Mouse (Mus musculus): Measurements from ENCODE around the gene Cnksr3. TPM values are rescaled to one million over a fixed set of nuclear protein-coding genes. Genes with fewer than 3 reads are reported as not detected.

The Cnksr3 gene
- total and polyA plus RNA-seq, 2 experiments from 2014 or later: 2.0 to 3.5 TPM

DNA sequence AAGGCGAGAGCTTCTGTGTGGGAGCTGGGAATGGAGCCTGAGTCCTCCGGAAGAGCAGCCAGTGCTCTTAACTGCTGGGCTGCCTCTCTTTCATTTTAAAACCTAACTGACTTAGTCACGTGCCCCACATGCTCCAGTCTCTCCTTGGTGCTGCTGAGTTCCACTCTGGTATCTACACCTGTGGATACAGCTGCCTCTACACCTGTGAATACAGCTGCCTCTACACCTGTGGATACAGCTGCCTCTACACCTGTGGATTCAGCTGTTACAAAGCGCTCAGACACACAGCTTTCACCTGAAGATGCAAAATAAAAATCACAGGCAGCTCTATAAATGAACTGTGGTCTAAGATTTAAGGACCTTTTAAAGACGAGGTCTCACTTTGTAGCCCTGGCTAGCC is 79.0 kb downstream of the Cnksr3 start:
- Histone ChIP-seq H3K4me1 (ENCODE audit: insufficient read depth) (no peaks in the 10 kb centered on the region), H3K4me3 (ENCODE audit: low read depth, low read length) (no peak overlapping the region), H3K9ac (no peak overlapping the region), H3K4me2 (ENCODE audit: low read depth) (no peak overlapping the region), H3K9me3 (ENCODE audit: low read length) (no peaks in the 10 kb centered on the region), H3K36me3 (ENCODE audit: insufficient read depth) (no peaks in the 10 kb centered on the region), H3K27me3 (ENCODE audit: insufficient read depth, low read length) (no peaks in the 10 kb centered on the region), H3K27ac (ENCODE audit: low read depth, low read length) (no peak overlapping the region)
- no peak for ATAC-seq
- DNase-seq: no peak
- WGBS: 89% methylated on average over 5 of the region's 5 CpGs
- TF ChIP-seq CTCF (IDR thresholded peaks at IDR 0.05; ENCODE audit: low read depth): no peak

DNA sequence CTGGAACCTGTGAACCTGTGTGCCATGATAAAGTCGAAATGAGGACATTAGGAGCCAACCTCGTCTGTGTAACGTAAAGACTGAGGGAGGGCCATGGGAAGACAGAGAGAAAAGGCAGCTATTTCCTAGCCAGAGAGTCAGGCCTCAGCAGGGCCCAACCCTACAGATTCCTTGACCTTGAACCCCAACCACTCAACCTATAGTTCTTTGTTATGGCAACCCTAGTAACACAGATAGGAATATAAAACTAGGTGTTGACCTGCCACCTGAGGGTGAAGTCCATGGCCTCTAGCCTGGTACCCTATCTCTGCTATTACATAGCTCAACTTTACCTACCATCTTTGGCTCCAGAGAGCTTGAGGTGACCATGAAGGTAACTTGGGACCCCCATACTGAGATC is 80.6 kb downstream of the Cnksr3 start:
- H3K4me2 ChIP-seq (ENCODE audit: low read depth): no peak overlapping the region
- no peaks in the 10 kb centered on the region for H3K36me3 ChIP-seq (ENCODE audit: insufficient read depth)
- H3K27me3 ChIP-seq (ENCODE audit: insufficient read depth, low read length): no peaks in the 10 kb centered on the region
- no peak for TF ChIP-seq CTCF (IDR thresholded peaks at IDR 0.05; ENCODE audit: low read depth)
- no peak overlapping the region for H3K9ac ChIP-seq
- no peaks in the 10 kb centered on the region for H3K9me3 ChIP-seq (ENCODE audit: low read length)
- 98% methylated on average over 3 of the region's 3 CpGs for WGBS
- DNase-seq (no peak), ATAC-seq (no peak)
- H3K27ac ChIP-seq (ENCODE audit: low read depth, low read length): no peak overlapping the region
- H3K4me3 ChIP-seq (ENCODE audit: low read depth, low read length): no peak overlapping the region
- H3K4me1 ChIP-seq (ENCODE audit: insufficient read depth): no peaks in the 10 kb centered on the region

DNA sequence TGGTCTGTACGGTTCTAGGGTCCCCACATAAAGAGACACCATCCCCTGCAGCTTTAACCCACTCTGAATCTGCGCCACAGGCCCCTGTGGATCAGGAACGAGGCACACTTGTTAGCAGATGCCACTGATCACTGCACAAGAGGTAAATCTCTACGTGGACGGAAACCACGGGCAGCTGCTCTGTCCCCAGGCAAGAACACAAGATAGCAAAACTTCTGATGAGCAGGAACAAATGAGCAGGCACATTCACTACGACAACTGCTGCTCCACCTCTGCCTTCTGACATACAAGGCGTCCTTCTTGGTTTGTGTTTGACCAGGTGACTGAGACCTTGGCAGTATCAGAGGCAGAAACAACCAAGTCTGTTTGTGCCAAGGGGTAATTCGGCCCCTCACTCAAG is 84.2 kb downstream of the Cnksr3 start:
- 92% methylated on average over 9 of the region's 9 CpGs for WGBS
- Histone ChIP-seq H3K9me3 (ENCODE audit: low read length) (no peaks in the 10 kb centered on the region), H3K4me1 (ENCODE audit: insufficient read depth) (no peaks in the 10 kb centered on the region), H3K4me2 (ENCODE audit: low read depth) (no peak overlapping the region), H3K9ac (no peak overlapping the region), H3K27me3 (ENCODE audit: insufficient read depth, low read length) (no peaks in the 10 kb centered on the region), H3K36me3 (ENCODE audit: insufficient read depth) (no peaks in the 10 kb centered on the region), H3K27ac (ENCODE audit: low read depth, low read length) (no peak overlapping the region), H3K4me3 (ENCODE audit: low read depth, low read length) (no peak overlapping the region)
- no peak for TF ChIP-seq CTCF (IDR thresholded peaks at IDR 0.05; ENCODE audit: low read depth)
- ATAC-seq: no peak
- DNase-seq: no peak

DNA sequence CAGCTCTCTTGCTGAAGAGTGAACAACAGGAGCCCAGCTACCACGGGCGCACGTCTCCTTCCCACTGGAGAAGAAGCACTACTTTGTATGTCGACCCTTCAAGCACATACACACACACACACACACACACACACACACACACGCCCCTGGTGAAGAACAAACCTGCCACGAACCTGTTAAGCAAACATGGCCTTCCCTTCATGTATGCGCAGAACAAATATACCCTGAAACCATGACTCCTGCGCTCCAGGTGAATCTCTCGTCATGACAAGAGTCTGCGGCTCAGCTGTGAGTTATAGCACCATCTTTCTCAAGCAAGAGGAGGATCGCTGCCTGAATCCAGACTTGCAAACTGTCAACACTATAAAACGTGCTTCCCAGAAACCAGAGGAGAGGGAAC is 85.2 kb downstream of the Cnksr3 start:
- DNase-seq (no peak), ATAC-seq (no peak)
- Histone ChIP-seq H3K9ac (no peak overlapping the region), H3K4me2 (ENCODE audit: low read depth) (no peak overlapping the region), H3K4me1 (ENCODE audit: insufficient read depth) (no peaks in the 10 kb centered on the region), H3K27ac (ENCODE audit: low read depth, low read length) (no peak overlapping the region), H3K9me3 (ENCODE audit: low read length) (no peaks in the 10 kb centered on the region), H3K4me3 (ENCODE audit: low read depth, low read length) (no peak overlapping the region), H3K27me3 (ENCODE audit: insufficient read depth, low read length) (no peaks in the 10 kb centered on the region), H3K36me3 (ENCODE audit: insufficient read depth) (no peaks in the 10 kb centered on the region)
- no peak for TF ChIP-seq CTCF (IDR thresholded peaks at IDR 0.05; ENCODE audit: low read depth)
- 93% methylated on average over 12 of the region's 12 CpGs for WGBS

DNA sequence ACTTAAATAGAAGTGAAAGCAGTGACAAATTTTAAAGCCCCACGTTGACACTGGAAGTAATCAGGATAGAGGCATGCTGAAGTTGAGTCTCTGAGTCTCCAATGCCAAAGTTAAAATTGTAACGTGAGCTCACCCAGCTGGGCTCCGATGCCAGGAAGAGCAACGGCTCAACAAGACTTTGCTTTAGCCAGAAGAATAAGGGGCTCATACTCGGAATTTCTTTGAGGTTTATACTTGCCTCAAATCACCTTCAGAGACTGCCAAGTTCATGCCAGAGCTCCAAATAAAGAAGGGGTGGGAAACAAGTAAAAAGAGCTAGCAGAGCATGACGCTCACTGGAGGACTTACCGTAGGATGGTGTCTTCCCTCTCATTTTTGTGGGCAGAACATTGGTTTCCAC is 85.8 kb downstream of the Cnksr3 start:
- Histone ChIP-seq H3K36me3 (ENCODE audit: insufficient read depth) (no peaks in the 10 kb centered on the region), H3K9me3 (ENCODE audit: low read length) (no peaks in the 10 kb centered on the region), H3K4me2 (ENCODE audit: low read depth) (no peak overlapping the region), H3K9ac (no peak overlapping the region), H3K27me3 (ENCODE audit: insufficient read depth, low read length) (no peaks in the 10 kb centered on the region), H3K4me3 (ENCODE audit: low read depth, low read length) (no peak overlapping the region), H3K27ac (ENCODE audit: low read depth, low read length) (no peak overlapping the region), H3K4me1 (ENCODE audit: insufficient read depth) (no peaks in the 10 kb centered on the region)
- DNase-seq (no peak), ATAC-seq (no peak)
- TF ChIP-seq CTCF (IDR thresholded peaks at IDR 0.05; ENCODE audit: low read depth): no peak
- 58% methylated on average over 7 of the region's 7 CpGs for WGBS

DNA sequence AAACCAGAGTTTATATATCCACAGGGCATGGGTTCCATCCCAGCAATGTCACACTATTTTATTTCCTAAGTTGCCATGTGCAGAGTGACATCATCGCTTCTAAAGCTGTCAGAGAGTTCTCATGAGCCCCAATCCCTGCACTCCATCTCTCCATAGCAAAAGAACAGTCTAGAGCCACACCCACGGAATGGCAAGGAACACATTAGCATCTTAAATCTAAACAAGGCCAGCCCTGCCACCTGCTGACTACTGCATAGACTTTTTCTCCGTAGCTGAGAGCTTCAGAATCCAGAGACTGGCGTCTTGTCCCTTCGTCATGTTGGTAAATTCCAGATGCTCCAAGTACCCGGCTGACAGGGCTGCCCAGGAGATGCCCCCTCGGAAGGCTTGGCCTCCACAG is 87.0 kb downstream of the Cnksr3 start:
- Histone ChIP-seq H3K36me3 (ENCODE audit: insufficient read depth) (no peaks in the 10 kb centered on the region), H3K4me1 (ENCODE audit: insufficient read depth) (no peaks in the 10 kb centered on the region), H3K27me3 (ENCODE audit: insufficient read depth, low read length) (no peaks in the 10 kb centered on the region), H3K9ac (no peak overlapping the region), H3K9me3 (ENCODE audit: low read length) (no peaks in the 10 kb centered on the region), H3K4me2 (ENCODE audit: low read depth) (no peak overlapping the region), H3K4me3 (ENCODE audit: low read depth, low read length) (no peak overlapping the region), H3K27ac (ENCODE audit: low read depth, low read length) (no peak overlapping the region)
- DNase-seq (peak; percentile 61), ATAC-seq (peak; percentile 93)
- TF ChIP-seq CTCF (IDR thresholded peaks at IDR 0.05; ENCODE audit: low read depth): peak; percentile 52
- WGBS: 67% methylated on average over 7 of the region's 7 CpGs

DNA sequence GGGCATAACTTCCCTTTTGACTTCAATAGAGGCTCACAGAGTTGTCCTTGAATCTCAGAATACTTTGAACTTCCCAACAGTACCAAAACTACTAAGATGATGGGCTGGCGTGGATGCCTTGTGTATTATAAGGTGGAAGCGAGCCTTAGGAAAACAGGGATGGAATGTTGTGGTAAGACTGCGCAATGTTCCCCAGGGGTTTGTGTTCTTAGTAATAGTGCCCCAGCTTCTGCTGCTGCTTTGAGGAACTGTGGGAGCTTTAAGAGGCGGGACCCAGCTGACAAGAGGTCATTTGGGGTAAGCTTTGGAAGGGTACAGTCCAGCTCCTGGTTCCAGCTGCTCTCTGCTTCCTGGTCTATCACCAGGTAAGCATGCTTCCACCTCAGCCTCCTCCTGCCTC is 89.7 kb downstream of the Cnksr3 start:
- WGBS: 97% methylated on average over 4 of the region's 4 CpGs
- no peaks in the 10 kb centered on the region for H3K27me3 ChIP-seq (ENCODE audit: insufficient read depth, low read length)
- H3K27ac ChIP-seq (ENCODE audit: low read depth, low read length): no peak overlapping the region
- H3K4me3 ChIP-seq (ENCODE audit: low read depth, low read length): no peak overlapping the region
- no peak overlapping the region for H3K4me2 ChIP-seq (ENCODE audit: low read depth)
- ATAC-seq: no peak
- 0 out of 2 replicates have a peak, but pooled peaks cover 4% of the 10 kb centered on the region for H3K4me1 ChIP-seq (ENCODE audit: insufficient read depth)
- no peak for DNase-seq
- no peak overlapping the region for H3K9ac ChIP-seq
- no peaks in the 10 kb centered on the region for H3K9me3 ChIP-seq (ENCODE audit: low read length)
- H3K36me3 ChIP-seq (ENCODE audit: insufficient read depth): no peaks in the 10 kb centered on the region
- TF ChIP-seq CTCF (IDR thresholded peaks at IDR 0.05; ENCODE audit: low read depth): no peak

DNA sequence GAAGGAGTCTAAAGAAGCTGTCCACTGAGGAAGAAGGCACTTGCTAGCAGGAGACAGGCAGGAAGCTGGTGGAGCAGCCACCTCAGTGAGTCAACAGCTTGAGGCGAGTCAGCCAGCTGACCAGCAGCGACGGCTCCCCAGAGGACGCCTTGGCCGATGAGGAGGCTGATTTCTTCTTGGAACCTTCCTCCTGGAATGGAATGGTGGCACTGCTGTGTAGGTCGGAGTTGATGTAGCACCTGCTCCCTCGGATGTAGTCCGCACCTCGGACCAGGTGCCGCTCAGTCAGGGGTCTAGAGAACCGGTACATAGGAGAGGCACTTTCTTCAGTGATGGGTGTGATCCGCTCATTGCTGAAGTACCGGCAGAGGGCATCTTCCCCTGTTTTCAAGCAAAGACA is 91.8 kb downstream of the Cnksr3 start:
- ATAC-seq: no peak
- H3K4me1 ChIP-seq (ENCODE audit: insufficient read depth): 0 out of 2 replicates have a peak, but pooled peaks cover 4% of the 10 kb centered on the region
- no peak overlapping the region for H3K27ac ChIP-seq (ENCODE audit: low read depth, low read length)
- H3K9me3 ChIP-seq (ENCODE audit: low read length): no peaks in the 10 kb centered on the region
- TF ChIP-seq CTCF (IDR thresholded peaks at IDR 0.05; ENCODE audit: low read depth): no peak
- no peak for DNase-seq
- H3K9ac ChIP-seq: no peak overlapping the region
- H3K36me3 ChIP-seq (ENCODE audit: insufficient read depth): no peaks in the 10 kb centered on the region
- H3K4me2 ChIP-seq (ENCODE audit: low read depth): no peak overlapping the region
- 95% methylated on average over 13 of the region's 13 CpGs for WGBS
- no peak overlapping the region for H3K4me3 ChIP-seq (ENCODE audit: low read depth, low read length)
- no peaks in the 10 kb centered on the region for H3K27me3 ChIP-seq (ENCODE audit: insufficient read depth, low read length)

All from forebrain, postnatal 0 days (tissue).